Mouse (Mus musculus): ENCODE data around the gene Col4a3. TPM values are rescaled to one million over a fixed set of nuclear protein-coding genes. Genes with fewer than 3 reads are reported as not detected.

Col4a3 gene
- polyA plus RNA-seq, 1 experiment, result not detected

GRCm38 (mm10) chr1:82575681-82576080 lies 11.0 kb upstream of the Col4a3 start:
- H3K4me1 ChIP-seq (ENCODE audit: control insufficient read depth, insufficient read depth, low read length), result no peaks in the 10 kb centered on the region
- H3K9me3 ChIP-seq (replicated peaks; ENCODE audit: control insufficient read depth, insufficient read depth, low read length, poor library complexity, severe bottlenecking), result peaks cover 9% of the 10 kb centered on the region; the same call in 1 of the 2 replicates
- no peaks in the 10 kb centered on the region for H3K27me3 ChIP-seq (ENCODE audit: control insufficient read depth, insufficient read depth, low read length, poor library complexity, severe bottlenecking)
- H3K36me3 ChIP-seq (ENCODE audit: control insufficient read depth, insufficient read depth, low read length, poor library complexity, severe bottlenecking), result no peaks in the 10 kb centered on the region
- no peak overlapping the region for H3K27ac ChIP-seq (ENCODE audit: insufficient read depth, low read length)
- no peak overlapping the region for H3K4me3 ChIP-seq (ENCODE audit: low read depth, low read length)
- TF ChIP-seq EP300 (IDR thresholded peaks at IDR 0.05; ENCODE audit: insufficient read depth, low read depth, low read length) (no peak), CTCF (IDR thresholded peaks at IDR 0.05; ENCODE audit: low read depth, low read length) (no peak), POLR2A (IDR thresholded peaks at IDR 0.05; ENCODE audit: insufficient read depth, low read length) (no peak)
- H3K9ac ChIP-seq (ENCODE audit: low read depth, poor library complexity, severe bottlenecking), result no peak overlapping the region

- no peaks in the 10 kb centered on the region for H3K27me3 ChIP-seq (ENCODE audit: control insufficient read depth, insufficient read depth, low read length, poor library complexity, severe bottlenecking)
- H3K27ac ChIP-seq (ENCODE audit: insufficient read depth, low read length), result no peak overlapping the region
- H3K9ac ChIP-seq (ENCODE audit: low read depth, poor library complexity, severe bottlenecking), result no peak overlapping the region
- H3K36me3 ChIP-seq (ENCODE audit: control insufficient read depth, insufficient read depth, low read length, poor library complexity, severe bottlenecking), result no peaks in the 10 kb centered on the region
- no peak overlapping the region for H3K4me3 ChIP-seq (ENCODE audit: low read depth, low read length)
- peaks cover 9% of the 10 kb centered on the region; the same call in 1 of the 2 replicates for H3K9me3 ChIP-seq (replicated peaks; ENCODE audit: control insufficient read depth, insufficient read depth, low read length, poor library complexity, severe bottlenecking)
- H3K4me1 ChIP-seq (ENCODE audit: control insufficient read depth, insufficient read depth, low read length), result no peaks in the 10 kb centered on the region
- TF ChIP-seq EP300 (IDR thresholded peaks at IDR 0.05; ENCODE audit: insufficient read depth, low read depth, low read length) (no peak), POLR2A (IDR thresholded peaks at IDR 0.05; ENCODE audit: insufficient read depth, low read length) (no peak), CTCF (IDR thresholded peaks at IDR 0.05; ENCODE audit: low read depth, low read length) (no peak)
Measured at GRCm38 (mm10) chr1:82576182-82576581, 10.5 kb upstream of the Col4a3 start.

GRCm38 (mm10) chr1:82577339-82577738 lies 9.4 kb upstream of the Col4a3 start:
- no peak overlapping the region for H3K9ac ChIP-seq (ENCODE audit: low read depth, poor library complexity, severe bottlenecking)
- H3K36me3 ChIP-seq (ENCODE audit: control insufficient read depth, insufficient read depth, low read length, poor library complexity, severe bottlenecking), result no peaks in the 10 kb centered on the region
- H3K9me3 ChIP-seq (replicated peaks; ENCODE audit: control insufficient read depth, insufficient read depth, low read length, poor library complexity, severe bottlenecking), result peaks cover 9% of the 10 kb centered on the region; the same call in 1 of the 2 replicates
- no peaks in the 10 kb centered on the region for H3K4me1 ChIP-seq (ENCODE audit: control insufficient read depth, insufficient read depth, low read length)
- no peak overlapping the region for H3K4me3 ChIP-seq (ENCODE audit: low read depth, low read length)
- H3K27me3 ChIP-seq (ENCODE audit: control insufficient read depth, insufficient read depth, low read length, poor library complexity, severe bottlenecking), result no peaks in the 10 kb centered on the region
- H3K27ac ChIP-seq (ENCODE audit: insufficient read depth, low read length), result no peak overlapping the region
- TF ChIP-seq EP300 (IDR thresholded peaks at IDR 0.05; ENCODE audit: insufficient read depth, low read depth, low read length) (no peak), POLR2A (IDR thresholded peaks at IDR 0.05; ENCODE audit: insufficient read depth, low read length) (no peak), CTCF (IDR thresholded peaks at IDR 0.05; ENCODE audit: low read depth, low read length) (no peak)

- Histone ChIP-seq H3K27me3 (ENCODE audit: control insufficient read depth, insufficient read depth, low read length, poor library complexity, severe bottlenecking) (no peaks in the 10 kb centered on the region), H3K36me3 (ENCODE audit: control insufficient read depth, insufficient read depth, low read length, poor library complexity, severe bottlenecking) (no peaks in the 10 kb centered on the region), H3K4me1 (ENCODE audit: control insufficient read depth, insufficient read depth, low read length) (no peaks in the 10 kb centered on the region), H3K27ac (ENCODE audit: insufficient read depth, low read length) (no peak overlapping the region), H3K9ac (ENCODE audit: low read depth, poor library complexity, severe bottlenecking) (no peak overlapping the region), H3K4me3 (ENCODE audit: low read depth, low read length) (no peak overlapping the region), H3K9me3 (replicated peaks; ENCODE audit: control insufficient read depth, insufficient read depth, low read length, poor library complexity, severe bottlenecking) (peaks cover 9% of the 10 kb centered on the region; the same call in 1 of the 2 replicates)
- no peak for TF ChIP-seq EP300 (IDR thresholded peaks at IDR 0.05; ENCODE audit: insufficient read depth, low read depth, low read length)
- no peak for TF ChIP-seq CTCF (IDR thresholded peaks at IDR 0.05; ENCODE audit: low read depth, low read length)
- TF ChIP-seq POLR2A (IDR thresholded peaks at IDR 0.05; ENCODE audit: insufficient read depth, low read length), result no peak
Measured at GRCm38 (mm10) chr1:82577915-82578314, 8.8 kb upstream of the Col4a3 start.

GRCm38 (mm10) chr1:82578320-82578719 lies 8.4 kb upstream of the Col4a3 start:
- TF ChIP-seq EP300 (IDR thresholded peaks at IDR 0.05; ENCODE audit: insufficient read depth, low read depth, low read length) (no peak), POLR2A (IDR thresholded peaks at IDR 0.05; ENCODE audit: insufficient read depth, low read length) (no peak), CTCF (IDR thresholded peaks at IDR 0.05; ENCODE audit: low read depth, low read length) (no peak)
- Histone ChIP-seq H3K27me3 (ENCODE audit: control insufficient read depth, insufficient read depth, low read length, poor library complexity, severe bottlenecking) (no peaks in the 10 kb centered on the region), H3K4me3 (ENCODE audit: low read depth, low read length) (no peak overlapping the region), H3K4me1 (ENCODE audit: control insufficient read depth, insufficient read depth, low read length) (no peaks in the 10 kb centered on the region), H3K9me3 (replicated peaks; ENCODE audit: control insufficient read depth, insufficient read depth, low read length, poor library complexity, severe bottlenecking) (peaks cover 9% of the 10 kb centered on the region; the same call in 1 of the 2 replicates), H3K27ac (ENCODE audit: insufficient read depth, low read length) (no peak overlapping the region), H3K9ac (ENCODE audit: low read depth, poor library complexity, severe bottlenecking) (no peak overlapping the region), H3K36me3 (ENCODE audit: control insufficient read depth, insufficient read depth, low read length, poor library complexity, severe bottlenecking) (no peaks in the 10 kb centered on the region)

- no peak for TF ChIP-seq POLR2A (IDR thresholded peaks at IDR 0.05; ENCODE audit: insufficient read depth, low read length)
- no peak for TF ChIP-seq EP300 (IDR thresholded peaks at IDR 0.05; ENCODE audit: insufficient read depth, low read depth, low read length)
- no peak for TF ChIP-seq CTCF (IDR thresholded peaks at IDR 0.05; ENCODE audit: low read depth, low read length)
- H3K9me3 ChIP-seq (replicated peaks; ENCODE audit: control insufficient read depth, insufficient read depth, low read length, poor library complexity, severe bottlenecking), result no peaks in the 10 kb centered on the region
- no peaks in the 10 kb centered on the region; the same call in 1 of the 2 replicates for H3K27me3 ChIP-seq (ENCODE audit: control insufficient read depth, insufficient read depth, low read length, poor library complexity, severe bottlenecking)
- H3K27ac ChIP-seq (ENCODE audit: insufficient read depth, low read length), result no peak overlapping the region
- no peaks in the 10 kb centered on the region for H3K36me3 ChIP-seq (ENCODE audit: control insufficient read depth, insufficient read depth, low read length, poor library complexity, severe bottlenecking)
- H3K4me1 ChIP-seq (ENCODE audit: control insufficient read depth, insufficient read depth, low read length), result no peaks in the 10 kb centered on the region
- no peak overlapping the region for H3K4me3 ChIP-seq (ENCODE audit: low read depth, low read length)
- H3K9ac ChIP-seq (ENCODE audit: low read depth, poor library complexity, severe bottlenecking), result no peak overlapping the region
Measured at GRCm38 (mm10) chr1:82585981-82586380, 740 bp upstream of the Col4a3 start.
